Mouse (Mus musculus) liver, embryonic 14.5 days (tissue): ENCODE measurements around the gene Eps8l2. TPM values are rescaled to one million over a fixed set of nuclear protein-coding genes. Genes with fewer than 3 reads are reported as not detected.

Source experiments
- ATAC-seq: fragments of 200-750 bp; cut with Nextera tagmentation; 2 replicates; pipeline ENCODE4 v1.8.0; 2017; ENCODE audit warnings: moderate number of reproducible peaks, mild to moderate bottlenecking, moderate library complexity; ENCODE audit not compliant: insufficient read depth
- DNase-seq, 3 experiments: peaks; one replicate each; pipeline ENCODE4 v3.0.0-alpha.2; 2012 to 2013; ENCODE audit warnings: low read depth in 3 of 3, low spot score in 3 of 3
- H3K27ac ChIP-seq: fragments of 300-500 bp; sonication (generic); 2 replicates; pipeline ENCODE4 v1.5.1; 2014; ENCODE audit warnings: moderate library complexity, mild to moderate bottlenecking, control low read depth, inconsistent platforms
- H3K27me3 ChIP-seq: fragments of 300-500 bp; sonication (generic); 2 replicates; pipeline ENCODE4 v1.6.1; 2014; ENCODE audit warnings: mild to moderate bottlenecking, low read length, moderate library complexity; ENCODE audit not compliant: control insufficient read depth, insufficient read depth
- H3K36me3 ChIP-seq: fragments of 300-500 bp; sonication (generic); replicated peaks from 2 replicates; pipeline ENCODE4 v1.6.1; 2014; ENCODE audit warnings: low read depth; ENCODE audit not compliant: control insufficient read depth, insufficient read depth
- H3K4me1 ChIP-seq, 2 experiments: fragments of 200-500 bp in 1 of 2; fragments of 300-500 bp in 1 of 2; sonication (generic) in 1 of 2; replicated peaks; 2 replicates each; pipeline ENCODE4 v1.6.1; 2012 to 2014; ENCODE audit warnings: antibody characterized with exemption in 1 of 2, inconsistent platforms in 1 of 2, low read length in 1 of 2; ENCODE audit not compliant: control insufficient read depth in 2 of 2, insufficient read depth in 2 of 2
- H3K4me2 ChIP-seq: fragments of 300-500 bp; sonication (generic); 2 replicates; pipeline ENCODE4 v1.6.1; 2014; ENCODE audit warnings: low read depth, mild to moderate bottlenecking, control low read depth, moderate library complexity
- H3K4me3 ChIP-seq, 2 experiments: fragments of 200-500 bp in 1 of 2; fragments of 300-500 bp in 1 of 2; sonication (generic) in 1 of 2; 2 replicates each; pipeline ENCODE4 v1.5.1; 2012 to 2014; ENCODE audit warnings: low read depth in 2 of 2, low read length in 2 of 2, mild to moderate bottlenecking in 2 of 2, control low read depth in 1 of 2, inconsistent platforms in 1 of 2, moderate library complexity in 1 of 2; ENCODE audit not compliant: insufficient read depth in 1 of 2
- H3K9ac ChIP-seq: fragments of 300-500 bp; sonication (generic); replicated peaks from 2 replicates; pipeline ENCODE4 v1.6.1; 2014; ENCODE audit warnings: mild to moderate bottlenecking, control low read depth, moderate library complexity
- H3K9me3 ChIP-seq: fragments of 300-500 bp; sonication (generic); 2 replicates; pipeline ENCODE4 v1.6.1; 2016; ENCODE audit warnings: low read length, mixed read lengths; ENCODE audit not compliant: control insufficient read depth
- CTCF ChIP-seq: IDR thresholded peaks from 2 replicates; pipeline ENCODE4 v1.5.1; 2016; ENCODE audit warnings: antibody characterized with exemption, low read depth, control low read depth
- EP300 ChIP-seq: IDR thresholded peaks from 2 replicates; pipeline ENCODE4 v1.6.1; 2016; ENCODE audit warnings: antibody characterized with exemption, low read depth
- WGBS: fragments of 180-500 bp; shearing (Covaris S2); extraction: QIAGEN DNeasy Blood & Tissue Kit; methylation state at CpG from one replicate; pipeline ENCODE4 v1.1.7; 2014; ENCODE audit not compliant: insufficient replicate concordance; 5-methylcytosine and 5-hydroxymethylcytosine counted together
- polyA plus RNA-seq, 2 experiments: library from polyadenylated mRNA; depleted of rRNA in 1 of 2; stranded (reverse) in 1 of 2; unstranded in 1 of 2; fragments of >200 nt; fragmentation: Nextera tagmentation in 1 of 2; extraction: Ambion mirVana in 1 of 2; gene quantifications; 2 replicates each; pipeline versions ENCODE4 v1.2.1 to v1.2.3; 2012 to 2014

Gene Eps8l2
- polyA plus RNA-seq, 2 experiments = 6.6 to 7.9 TPM

DNA sequence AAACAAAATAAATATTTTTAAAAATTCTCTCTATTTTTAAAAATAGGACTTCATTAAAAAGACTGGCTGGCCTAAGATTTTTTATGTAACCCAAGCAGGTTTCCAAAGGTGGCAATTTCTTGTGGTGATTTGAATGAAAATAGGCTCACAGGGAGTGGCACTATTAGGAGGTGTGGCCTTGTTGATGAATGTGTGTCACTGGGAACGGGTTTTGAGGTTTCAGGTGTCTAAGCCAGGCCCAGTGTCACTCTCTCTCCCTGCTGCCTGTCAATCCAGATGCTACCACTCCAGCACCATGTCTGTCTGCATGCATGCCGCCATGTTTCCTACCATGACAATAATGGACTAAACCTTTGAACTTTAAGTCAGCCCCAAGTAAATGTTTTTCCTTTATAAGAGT, 19.2 kb upstream of the Eps8l2 start:
- H3K4me3 ChIP-seq = no peak overlapping the region
- no peak overlapping the region for H3K27ac ChIP-seq
- H3K4me2 ChIP-seq = no peak overlapping the region
- ATAC-seq = no peak
- H3K9me3 ChIP-seq = no peaks in the 10 kb centered on the region
- H3K4me1 ChIP-seq = no peaks in the 10 kb centered on the region
- 69% methylated on average over 2 of the region's 2 CpGs for WGBS
- no peak for TF ChIP-seq CTCF
- H3K36me3 ChIP-seq = peaks cover 62% of the 10 kb centered on the region
- no peaks in the 10 kb centered on the region for H3K27me3 ChIP-seq
- no peak for DNase-seq
- no peak overlapping the region for H3K9ac ChIP-seq

DNA sequence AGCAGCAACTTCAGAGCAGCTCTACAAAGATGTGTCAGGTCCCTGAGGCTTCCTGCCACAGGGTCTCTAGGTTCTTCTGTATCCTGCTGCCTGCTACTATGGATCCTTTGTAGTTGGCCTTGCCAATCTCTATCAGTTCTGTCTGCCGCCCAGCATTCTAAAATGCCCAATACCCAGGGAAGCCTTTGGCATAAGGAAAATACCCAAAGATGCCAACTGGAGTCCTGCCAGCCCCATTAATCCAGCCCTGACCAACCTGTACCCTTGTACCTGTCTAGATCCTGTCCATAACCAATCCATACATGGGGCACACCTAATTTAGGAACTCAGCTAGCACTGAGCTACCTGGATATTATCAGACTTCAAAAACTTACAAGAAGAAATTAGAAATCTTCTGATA, 14.0 kb upstream of the Eps8l2 start:
- H3K9ac ChIP-seq = no peak overlapping the region
- WGBS = 76% methylated on average over 1 of the region's 1 CpGs
- peaks cover 19 to 23% of the 10 kb centered on the region in 2 experiments for H3K4me1 ChIP-seq
- H3K9me3 ChIP-seq = no peaks in the 10 kb centered on the region
- DNase-seq = no peak
- H3K4me3 ChIP-seq = no peak overlapping the region
- H3K27me3 ChIP-seq = no peaks in the 10 kb centered on the region
- no peak for ATAC-seq
- no peak overlapping the region for H3K4me2 ChIP-seq
- H3K36me3 ChIP-seq = peaks cover 36% of the 10 kb centered on the region
- no peak for TF ChIP-seq CTCF
- TF ChIP-seq EP300 = no peak
- H3K27ac ChIP-seq = no peak overlapping the region

DNA sequence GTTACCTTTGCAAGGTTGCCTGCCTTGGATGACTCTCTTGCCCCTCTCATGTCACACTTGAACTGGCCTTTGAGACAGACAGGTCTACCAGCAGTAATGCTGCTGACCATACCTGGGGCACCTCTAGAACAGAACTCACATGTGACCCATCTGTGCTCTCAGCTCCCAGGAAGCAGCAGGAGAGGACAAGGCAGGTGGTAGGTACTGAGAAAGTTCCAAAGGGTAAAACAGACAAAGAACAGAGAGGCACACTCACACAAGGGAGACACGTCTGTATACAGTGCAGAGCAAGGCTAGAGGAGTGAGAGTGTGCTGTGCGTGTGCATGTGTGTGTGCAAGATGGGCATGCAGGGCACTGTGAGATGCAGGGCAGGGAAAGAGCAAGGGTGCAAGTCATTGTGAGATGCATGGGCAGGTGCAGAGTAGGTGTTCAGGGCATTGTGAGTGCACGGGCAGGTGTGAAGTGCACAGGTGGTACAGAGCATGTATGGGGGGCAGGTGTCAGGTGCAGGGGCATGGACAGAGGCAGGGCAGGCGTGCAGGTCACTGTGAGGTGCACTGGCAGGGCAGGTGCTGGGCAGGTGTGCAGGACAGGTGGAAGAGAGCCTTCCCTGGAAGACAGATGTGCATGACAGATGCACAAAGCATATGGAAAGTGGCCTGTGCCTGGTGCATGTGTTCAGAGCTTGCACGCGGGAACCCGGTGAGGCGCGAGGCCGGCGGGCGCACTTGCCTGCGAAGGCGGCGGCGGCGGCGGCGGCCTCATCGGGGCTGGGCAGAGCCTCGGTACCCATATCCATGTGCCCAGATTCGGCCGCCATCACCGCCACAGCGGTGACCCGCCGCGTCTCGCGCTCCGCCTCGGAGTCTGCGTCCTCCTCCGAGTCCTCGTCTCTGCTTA, 11.9 kb upstream of the Eps8l2 start:
- Histone ChIP-seq H3K9me3 (no peaks in the 10 kb centered on the region), H3K4me1 (peaks cover 19 to 23% of the 10 kb centered on the region in 2 experiments), H3K4me3 (peak overlapping the region; percentile 77 to 91), H3K36me3 (peaks cover 16% of the 10 kb centered on the region), H3K9ac (peak overlapping the region; percentile 91), H3K4me2 (peak overlapping the region; percentile 82), H3K27me3 (no peaks in the 10 kb centered on the region), H3K27ac (peak overlapping the region; percentile 89)
- DNase-seq (peak in 1 of 3 experiments; percentile 27), ATAC-seq (peak; percentile 17)
- WGBS = 6% methylated on average over 35 of the region's 35 CpGs
- TF ChIP-seq EP300 (no peak), CTCF (peak; percentile 8; the same call in 1 of the 2 replicates)

GRCm38 (mm10) chr7:141327469-141328372, 11.0 kb upstream of the Eps8l2 start, which contains the start of the genes Deaf1 and Tmem80:
Gene Deaf1, minus strand, starts transcription at chr7:141327690.
Gene Tmem80, plus strand, starts transcription at chr7:141327739.
- Histone ChIP-seq H3K4me3 (peak within 1 kb of the TSS; percentile 77 to 91), H3K27me3 (no peaks in the 10 kb centered on the region), H3K4me2 (peak within 1 kb of the TSS; percentile 82), H3K9ac (peak within 1 kb of the TSS; percentile 91), H3K4me1 (peaks cover 19 to 23% of the 10 kb centered on the region in 2 experiments), H3K36me3 (peaks cover 8% of the 10 kb centered on the region), H3K27ac (peak within 1 kb of the TSS; percentile 89), H3K9me3 (no peaks in the 10 kb centered on the region)
- ATAC-seq (peak; percentile 91), DNase-seq (peak; percentile 94 to 95 (median 94))
- no peak for TF ChIP-seq EP300
- TF ChIP-seq CTCF = no peak
- under 1% methylated on average over 105 of the region's 105 CpGs for WGBS
